Mouse (Mus musculus) liver, embryonic 16.5 days (tissue): ENCODE data around the gene Plce1. TPM values are rescaled to one million over a fixed set of nuclear protein-coding genes. Genes with fewer than 3 reads are reported as not detected.

Source experiments
- ATAC-seq: fragments of 200-750 bp; cut with Nextera tagmentation; 2 replicates; pipeline ENCODE4 v1.8.0; 2017; ENCODE audit warnings: low read depth, mild to moderate bottlenecking, moderate number of reproducible peaks, moderate library complexity
- H3K27ac ChIP-seq: fragments of 300-500 bp; sonication (generic); 2 replicates; pipeline ENCODE4 v1.5.1; 2014; ENCODE audit warnings: mild to moderate bottlenecking, low read length
- H3K27me3 ChIP-seq: fragments of 300-500 bp; sonication (generic); 2 replicates; pipeline ENCODE4 v1.6.1; 2014; ENCODE audit warnings: low read depth, low read length, mixed read lengths; ENCODE audit not compliant: control insufficient read depth, insufficient read depth
- H3K36me3 ChIP-seq: fragments of 300-500 bp; sonication (generic); 2 replicates; pipeline ENCODE4 v1.6.1; 2014; ENCODE audit warnings: mild to moderate bottlenecking; ENCODE audit not compliant: control insufficient read depth, insufficient read depth
- H3K4me1 ChIP-seq: fragments of 300-500 bp; sonication (generic); 2 replicates; pipeline ENCODE4 v1.6.1; 2014; ENCODE audit warnings: low read depth, low read length, mixed read lengths; ENCODE audit not compliant: control insufficient read depth
- H3K4me2 ChIP-seq: fragments of 300-500 bp; sonication (generic); 2 replicates; pipeline ENCODE4 v1.6.1; 2014; ENCODE audit warnings: low read depth, low read length, mixed read lengths
- H3K4me3 ChIP-seq: fragments of 300-500 bp; sonication (generic); 2 replicates; pipeline ENCODE4 v1.5.1; 2014; ENCODE audit warnings: low read depth, mild to moderate bottlenecking, low read length
- H3K9ac ChIP-seq: fragments of 300-500 bp; sonication (generic); 2 replicates; pipeline ENCODE4 v1.6.1; 2014; ENCODE audit warnings: low read depth, low read length
- H3K9me3 ChIP-seq: fragments of 300-500 bp; sonication (generic); replicated peaks from 2 replicates; pipeline ENCODE4 v1.6.1; 2016; ENCODE audit warnings: low read length; ENCODE audit not compliant: control insufficient read depth
- WGBS: fragments of 180-500 bp; shearing (Covaris S2); extraction: QIAGEN DNeasy Blood & Tissue Kit; methylation state at CpG from one replicate; pipeline ENCODE4 v1.1.7; 2014; ENCODE audit not compliant: insufficient replicate concordance; 5-methylcytosine and 5-hydroxymethylcytosine counted together
- polyA plus RNA-seq: library from polyadenylated mRNA; unstranded; fragments of >200 nt; fragmentation: Nextera tagmentation; extraction: Ambion mirVana; gene quantifications from 2 replicates; pipeline ENCODE4 v1.2.1, GENCODE M21; 2015

Gene Plce1
- polyA plus RNA-seq, 1 experiment from 2014 or later, result 0.68 TPM

- no peak for ATAC-seq
- H3K4me1 ChIP-seq, result no peaks in the 10 kb centered on the region
- no peaks in the 10 kb centered on the region for H3K36me3 ChIP-seq
- H3K9ac ChIP-seq, result no peak overlapping the region
- WGBS, result 60% methylated on average over 2 of the region's 2 CpGs
- no peaks in the 10 kb centered on the region for H3K9me3 ChIP-seq
- no peaks in the 10 kb centered on the region for H3K27me3 ChIP-seq
- H3K4me3 ChIP-seq, result no peak overlapping the region
- H3K27ac ChIP-seq, result no peak overlapping the region
- no peak overlapping the region for H3K4me2 ChIP-seq
Measured at GRCm38 (mm10) chr19:38766306-38766705, 285.4 kb downstream of the Plce1 start.

DNA sequence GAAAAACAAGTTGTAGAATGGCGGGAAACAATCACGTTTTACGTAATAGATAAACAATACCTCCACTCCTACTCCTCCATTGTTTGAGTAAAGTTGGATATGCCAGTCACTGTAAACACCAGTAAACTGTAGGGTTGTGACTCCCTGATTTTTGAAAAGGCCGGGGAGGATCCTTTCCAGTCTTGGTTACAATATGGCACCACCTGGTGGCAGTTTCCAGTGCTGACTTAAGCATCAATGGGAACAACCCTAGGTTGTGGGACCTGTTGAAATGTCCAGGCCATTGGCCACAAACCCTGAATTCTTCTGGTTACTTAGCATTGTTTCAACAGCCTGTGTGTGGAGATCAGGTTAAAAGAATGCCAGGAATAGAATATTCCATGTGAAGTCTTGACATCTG lies 294.6 kb downstream of the Plce1 start:
- no peaks in the 10 kb centered on the region for H3K4me1 ChIP-seq
- no peaks in the 10 kb centered on the region for H3K36me3 ChIP-seq
- 54% methylated on average over 4 of the region's 4 CpGs for WGBS
- H3K27me3 ChIP-seq, result no peaks in the 10 kb centered on the region
- no peak for ATAC-seq
- no peaks in the 10 kb centered on the region for H3K9me3 ChIP-seq
- no peak overlapping the region for H3K27ac ChIP-seq
- no peak overlapping the region for H3K9ac ChIP-seq
- no peak overlapping the region for H3K4me2 ChIP-seq
- H3K4me3 ChIP-seq, result no peak overlapping the region

DNA sequence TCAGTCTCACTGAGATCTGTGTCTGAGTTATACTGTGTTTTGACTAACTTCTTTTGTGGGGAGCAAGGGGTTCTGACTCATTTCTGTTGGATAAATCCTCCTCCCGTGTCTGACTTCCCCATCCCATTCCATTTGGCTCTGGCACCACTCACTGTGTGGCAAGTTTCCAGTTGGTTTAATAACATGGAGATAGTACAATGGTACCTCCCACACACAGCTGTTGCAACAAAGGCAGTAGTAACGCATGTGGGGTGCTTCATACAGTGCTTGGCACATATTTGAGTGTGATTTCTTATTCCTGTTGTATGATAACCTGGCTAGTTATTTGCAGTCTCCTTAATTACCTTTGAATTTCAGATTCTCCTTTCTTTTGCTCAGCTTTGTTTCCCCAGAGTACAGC lies 297.9 kb downstream of the Plce1 start:
- 41% methylated on average over 2 of the region's 2 CpGs for WGBS
- H3K27me3 ChIP-seq, result no peaks in the 10 kb centered on the region
- H3K4me1 ChIP-seq, result no peaks in the 10 kb centered on the region
- H3K36me3 ChIP-seq, result no peaks in the 10 kb centered on the region
- no peak overlapping the region for H3K9ac ChIP-seq
- no peak for ATAC-seq
- no peak overlapping the region for H3K4me3 ChIP-seq
- H3K9me3 ChIP-seq, result no peaks in the 10 kb centered on the region
- H3K4me2 ChIP-seq, result no peak overlapping the region
- H3K27ac ChIP-seq, result no peak overlapping the region

DNA sequence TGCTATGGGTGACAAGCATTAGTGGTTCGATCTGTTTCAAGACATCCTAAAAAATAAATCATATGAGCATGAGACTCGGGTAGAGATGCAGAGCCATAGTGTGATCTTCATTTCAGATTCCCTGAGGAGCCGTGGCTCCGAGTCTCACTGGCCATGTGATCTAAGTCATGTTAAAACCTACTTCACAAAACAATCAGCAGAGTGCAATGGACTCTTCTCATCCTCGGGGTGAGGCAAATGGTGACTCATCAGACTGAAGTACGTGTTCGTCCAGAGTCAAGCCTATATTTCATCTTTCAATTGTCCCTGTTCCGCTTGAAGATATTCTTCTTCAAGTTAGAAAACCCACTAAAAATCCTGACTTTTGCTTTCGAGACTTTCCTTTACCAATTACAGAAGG lies 302.6 kb downstream of the Plce1 start:
- Histone ChIP-seq H3K36me3 (no peaks in the 10 kb centered on the region), H3K4me2 (no peak overlapping the region), H3K4me3 (no peak overlapping the region), H3K9me3 (no peaks in the 10 kb centered on the region), H3K4me1 (no peaks in the 10 kb centered on the region), H3K27me3 (no peaks in the 10 kb centered on the region), H3K27ac (no peak overlapping the region), H3K9ac (no peak overlapping the region)
- no peak for ATAC-seq
- WGBS, result 69% methylated on average over 9 of the region's 9 CpGs

DNA sequence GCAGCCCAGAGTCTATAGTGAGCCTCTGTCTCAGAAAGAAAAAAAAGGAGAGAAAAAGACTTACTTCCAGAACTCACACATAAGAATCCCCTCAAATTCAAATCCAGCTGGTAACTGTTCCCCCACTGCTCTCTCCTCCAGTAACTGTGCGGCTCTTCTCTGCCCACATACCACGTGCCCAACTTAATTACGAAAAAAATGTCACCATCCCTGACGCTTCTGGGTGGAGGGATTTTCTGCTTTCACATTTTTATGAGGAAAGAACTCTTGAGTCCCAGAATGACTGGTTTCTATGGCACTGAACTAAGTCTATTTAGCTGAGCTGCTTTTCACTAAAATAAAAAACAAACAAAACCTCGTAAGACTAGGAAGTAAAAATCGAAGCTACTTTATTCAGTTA lies 306.8 kb downstream of the Plce1 start:
- H3K27ac ChIP-seq, result no peak overlapping the region
- H3K36me3 ChIP-seq, result peaks cover 11% of the 10 kb centered on the region
- WGBS, result 81% methylated on average over 6 of the region's 6 CpGs
- no peak overlapping the region for H3K9ac ChIP-seq
- no peak overlapping the region for H3K4me3 ChIP-seq
- no peaks in the 10 kb centered on the region for H3K27me3 ChIP-seq
- ATAC-seq, result no peak
- no peaks in the 10 kb centered on the region for H3K4me1 ChIP-seq
- no peaks in the 10 kb centered on the region for H3K9me3 ChIP-seq
- no peak overlapping the region for H3K4me2 ChIP-seq

DNA sequence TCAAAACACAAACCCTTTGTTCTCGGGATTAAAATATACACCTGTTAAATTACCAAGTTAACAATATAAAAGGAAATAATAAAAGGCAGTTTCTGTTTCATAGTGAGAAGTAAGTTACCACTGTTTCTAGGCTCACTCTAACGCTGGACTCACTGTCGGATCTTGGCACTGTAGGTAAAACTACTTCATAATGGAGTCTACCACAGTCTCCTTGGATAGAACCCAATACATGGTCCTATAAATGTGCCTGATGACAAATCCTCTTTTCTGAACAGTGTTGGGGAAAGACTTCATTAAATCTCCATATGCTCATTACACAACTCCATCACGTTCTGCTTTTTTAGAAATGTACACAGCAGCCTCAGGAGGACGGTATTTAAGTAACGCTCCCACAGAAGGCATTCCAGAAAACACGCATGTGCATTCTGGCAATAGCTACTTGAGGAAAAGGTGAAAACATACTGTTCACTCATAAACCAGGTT lies 312.7 kb downstream of the Plce1 start:
- Histone ChIP-seq H3K9ac (no peak overlapping the region), H3K36me3 (peaks cover 31% of the 10 kb centered on the region), H3K4me1 (no peaks in the 10 kb centered on the region), H3K9me3 (no peaks in the 10 kb centered on the region), H3K4me2 (no peak overlapping the region), H3K4me3 (no peak overlapping the region), H3K27me3 (no peaks in the 10 kb centered on the region), H3K27ac (no peak overlapping the region)
- 90% methylated on average over 7 of the region's 7 CpGs for WGBS
- ATAC-seq, result no peak

DNA sequence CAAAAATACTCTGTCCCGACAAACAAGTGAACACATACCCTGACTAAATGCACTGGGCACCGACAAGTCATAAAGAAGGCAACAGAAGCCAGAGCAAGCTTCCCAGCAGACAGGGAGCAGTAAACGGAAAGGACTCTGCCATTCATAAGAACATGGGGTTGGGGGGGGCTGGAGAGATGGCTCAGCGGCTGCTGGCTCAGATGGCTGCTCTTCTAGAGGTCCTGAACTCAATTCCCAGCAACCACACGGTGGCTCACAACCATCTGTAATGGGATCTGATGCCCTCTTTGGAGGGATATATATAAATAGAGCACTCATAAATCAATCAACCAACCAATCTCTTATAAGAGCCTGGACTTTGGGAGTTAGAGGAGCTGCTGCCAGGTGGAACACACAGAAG lies 315.6 kb downstream of the Plce1 start:
- H3K9me3 ChIP-seq, result no peaks in the 10 kb centered on the region
- H3K9ac ChIP-seq, result no peak overlapping the region
- H3K4me3 ChIP-seq, result no peak overlapping the region
- no peak for ATAC-seq
- H3K4me1 ChIP-seq, result no peaks in the 10 kb centered on the region
- H3K36me3 ChIP-seq, result peaks cover 27% of the 10 kb centered on the region
- no peak overlapping the region for H3K27ac ChIP-seq
- no peak overlapping the region for H3K4me2 ChIP-seq
- no peaks in the 10 kb centered on the region for H3K27me3 ChIP-seq
- WGBS, result 83% methylated on average over 5 of the region's 5 CpGs

DNA sequence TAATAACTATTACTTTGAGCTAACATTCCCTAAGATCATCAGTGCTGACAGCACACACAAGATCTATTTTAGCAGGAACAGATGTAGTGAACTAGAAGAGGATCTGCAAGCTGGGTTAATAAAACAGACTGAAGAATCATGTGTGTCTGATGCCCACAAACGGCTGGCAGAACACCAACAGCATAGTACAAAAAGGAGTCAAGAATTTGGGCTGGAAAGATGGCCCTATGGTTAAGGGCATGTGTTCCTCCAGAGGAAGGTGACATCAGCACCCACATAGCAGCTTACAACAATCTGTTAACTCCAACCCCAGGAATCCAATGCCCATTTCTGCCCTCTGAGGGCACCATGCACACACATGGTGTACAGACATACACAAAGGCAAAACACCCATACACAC lies 317.4 kb downstream of the Plce1 start:
- H3K27ac ChIP-seq, result no peak overlapping the region
- H3K9me3 ChIP-seq, result no peaks in the 10 kb centered on the region
- no peak overlapping the region for H3K4me2 ChIP-seq
- no peak for ATAC-seq
- no peak overlapping the region for H3K9ac ChIP-seq
- 74% methylated on average over 1 of the region's 1 CpGs for WGBS
- H3K27me3 ChIP-seq, result no peaks in the 10 kb centered on the region
- H3K4me3 ChIP-seq, result no peak overlapping the region
- no peaks in the 10 kb centered on the region for H3K4me1 ChIP-seq
- H3K36me3 ChIP-seq, result peaks cover 22% of the 10 kb centered on the region

DNA sequence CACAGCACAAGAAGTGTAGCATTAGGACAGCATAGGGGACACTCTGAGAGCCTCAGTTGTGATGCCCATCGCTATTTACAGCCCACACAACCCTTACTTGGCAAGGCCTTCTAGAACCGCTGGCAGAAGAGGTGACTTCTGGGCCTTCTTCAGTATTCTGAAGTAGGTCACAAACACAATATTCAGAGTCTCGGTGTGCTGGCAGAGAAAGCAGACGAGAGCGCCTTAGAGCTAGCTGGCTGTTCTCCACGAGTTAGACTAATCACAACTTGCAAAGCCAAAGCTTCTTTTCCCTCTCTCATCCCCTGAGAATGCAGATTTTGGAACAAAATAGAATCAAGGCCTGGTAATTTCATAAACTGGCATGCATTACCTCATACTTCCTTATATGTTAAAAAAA lies 317.9 kb downstream of the Plce1 start:
- H3K9ac ChIP-seq, result no peak overlapping the region
- H3K4me2 ChIP-seq, result no peak overlapping the region
- H3K36me3 ChIP-seq, result peaks cover 21% of the 10 kb centered on the region
- H3K27ac ChIP-seq, result no peak overlapping the region
- no peak overlapping the region for H3K4me3 ChIP-seq
- WGBS, result 84% methylated on average over 6 of the region's 6 CpGs
- no peaks in the 10 kb centered on the region for H3K9me3 ChIP-seq
- no peaks in the 10 kb centered on the region for H3K4me1 ChIP-seq
- no peak for ATAC-seq
- no peaks in the 10 kb centered on the region for H3K27me3 ChIP-seq
